8 mouse cellular contexts compared by ENCODE assay signal in genomic region chr4:101860873-101861272, GRCm38 (mm10).
DNase-seq lines count a peak whose midpoint lies in the region.

No protein-coding gene starts in this region.

- peak; percentile 19 to 21 for DNase-seq in cerebellum, postnatal 14 days
- no peak for DNase-seq in cerebellum, adult 11 months
- peak; percentile 14 for DNase-seq in 3T3-L1 (ENCODE audit: low read depth, low spot score)
- peak; percentile 19 for DNase-seq in c-Kit-positive CD71-positive TER-119-negative erythroid progenitor cells, embryonic 14.5 days (ENCODE audit: low read depth)
- peak; percentile 32 for DNase-seq in kidney, postnatal 14 days
- DNase-seq in mesoderm, embryonic 11.5 days (ENCODE audit: low read depth, low spot score) = peak; percentile 67
- DNase-seq in Muller cell, postnatal 12 days (ENCODE audit: inconsistent ontology term) = no peak
- no peak for DNase-seq in spleen, adult 18-20 months

Comparison
In these comparisons a context has a peak if more than half of its experiments do, and no peak if none do; other contexts are left out.
1. DNase-seq: peak in cerebellum, postnatal 14 days (2 of 2), 3T3-L1 (single experiment), c-Kit-positive CD71-positive TER-119-negative erythroid progenitor cells, embryonic 14.5 days (single experiment), kidney, postnatal 14 days (single experiment) and mesoderm, embryonic 11.5 days (single experiment); none in cerebellum, adult 11 months (single experiment), Muller cell, postnatal 12 days (single experiment) and spleen, adult 18-20 months (0 of 2).